Mouse (Mus musculus) fat pad, adult 2 months (tissue): ENCODE measurements around the gene Hhip.

Experiments used
- DNase-seq: peaks from one replicate; pipeline ENCODE4 v3.0.0-alpha.2; 2011; ENCODE audit warnings: low read depth, low spot score; ENCODE audit errors: extremely low read depth

Gene Hhip

GRCm38 (mm10) chr8:80057198-80058174, at the start of gene Hhip:
TSS of gene Hhip (minus strand) at chr8:80058006.
- no peak for DNase-seq

- no peak for DNase-seq
Observed at GRCm38 (mm10) chr8:80087021-80087420, 29.2 kb upstream of the Hhip start.

- DNase-seq, result no peak
Observed at GRCm38 (mm10) chr8:80058193-80058592, 387 bp upstream of the Hhip start.

- no peak for DNase-seq
Observed at GRCm38 (mm10) chr8:80056331-80057070, 1.3 kb downstream of the Hhip start.

- no peak for DNase-seq
Observed at GRCm38 (mm10) chr8:80055777-80056176, 2.0 kb downstream of the Hhip start.

GRCm38 (mm10) chr8:80055094-80055493, 2.7 kb downstream of the Hhip start:
- no peak for DNase-seq

- DNase-seq, result no peak
Observed at GRCm38 (mm10) chr8:80054216-80054615, 3.6 kb downstream of the Hhip start.

GRCm38 (mm10) chr8:80052838-80053237, 5.0 kb downstream of the Hhip start:
- DNase-seq, result no peak

- no peak for DNase-seq
Observed at GRCm38 (mm10) chr8:80051494-80051893, 6.3 kb downstream of the Hhip start.

GRCm38 (mm10) chr8:80049256-80050005, 8.4 kb downstream of the Hhip start:
- no peak for DNase-seq

GRCm38 (mm10) chr8:80048256-80048655, 9.6 kb downstream of the Hhip start:
- DNase-seq, result no peak

- DNase-seq, result no peak
Observed at GRCm38 (mm10) chr8:80037644-80038253, 20.1 kb downstream of the Hhip start.

- no peak for DNase-seq
Observed at GRCm38 (mm10) chr8:80032604-80033003, 25.2 kb downstream of the Hhip start.

- no peak for DNase-seq
Observed at GRCm38 (mm10) chr8:80031330-80032293, 26.2 kb downstream of the Hhip start.

GRCm38 (mm10) chr8:80029631-80030030, 28.2 kb downstream of the Hhip start:
- DNase-seq, result no peak

GRCm38 (mm10) chr8:80020469-80020868, 37.3 kb downstream of the Hhip start:
- no peak for DNase-seq

- DNase-seq, result no peak
Observed at GRCm38 (mm10) chr8:80015818-80016217, 42.0 kb downstream of the Hhip start.

- no peak for DNase-seq
Observed at GRCm38 (mm10) chr8:80004421-80004820, 53.4 kb downstream of the Hhip start.

- DNase-seq, result no peak
Observed at GRCm38 (mm10) chr8:80002313-80002712, 55.5 kb downstream of the Hhip start.

GRCm38 (mm10) chr8:79995075-79995474, 62.7 kb downstream of the Hhip start:
- no peak for DNase-seq
